ENCODE assay signal across 8 mouse cellular contexts in the genomic region with DNA sequence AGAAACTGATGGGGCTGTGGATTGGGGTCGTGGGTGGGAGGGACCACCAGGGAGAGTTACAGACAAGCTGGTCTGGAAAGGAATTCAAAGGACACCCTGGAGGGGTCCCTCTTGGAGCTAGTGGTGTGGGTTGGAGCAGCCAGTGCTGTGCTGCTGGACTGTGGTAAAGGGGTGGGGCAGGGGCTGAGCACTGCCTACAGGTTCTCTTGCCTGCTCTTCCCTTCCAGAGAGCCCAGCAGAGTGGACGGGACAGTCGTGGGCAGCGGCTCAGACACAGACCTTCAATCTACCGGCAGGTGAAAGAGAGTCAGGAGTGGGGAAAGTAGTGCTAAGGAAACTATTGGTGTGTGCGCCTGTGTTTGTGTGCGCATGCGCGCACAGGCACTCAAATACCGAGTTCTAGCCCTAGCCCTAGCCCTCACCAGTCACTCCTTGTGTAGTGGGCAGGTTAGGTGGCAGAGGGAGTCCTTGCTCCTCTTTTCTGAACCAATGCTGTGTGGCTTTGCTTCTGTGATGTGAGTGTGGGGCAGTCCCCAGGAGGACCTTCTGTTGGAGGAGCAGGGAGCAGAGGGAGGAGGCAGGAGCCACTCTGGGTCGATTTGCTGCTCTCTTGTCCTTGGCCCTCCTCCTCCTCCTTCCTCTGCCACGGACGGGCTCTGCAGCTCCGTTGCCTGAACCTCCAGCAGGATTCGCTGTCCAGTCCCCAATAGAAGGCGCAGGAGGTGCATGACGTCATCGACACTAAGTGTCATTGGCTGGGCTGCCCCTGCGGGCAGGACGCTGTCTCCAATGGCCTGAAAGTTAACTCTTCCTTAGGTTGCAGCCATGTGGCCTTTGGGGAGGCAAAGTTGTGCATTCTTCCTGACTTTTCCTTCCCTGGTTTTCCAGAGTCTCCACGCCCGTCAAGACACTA. TPM values are rescaled to one million over a fixed set of nuclear protein-coding genes. Genes with fewer than 3 reads are reported as not detected.
DNase-seq lines count a peak whose midpoint lies in the region; ATAC-seq and TF ChIP-seq lines count a peak whose summit lies in the region.

No protein-coding gene starts in this region.

- peaks cover 35% of the 10 kb centered on the region for H3K27me3 ChIP-seq in G1E (ENCODE audit: insufficient read depth, low read length)
- H3K27me3 ChIP-seq in forebrain, embryonic 15.5 days, result peaks cover 7% of the 10 kb centered on the region; the same call in 1 of the 2 replicates

- H3K4me1 ChIP-seq in G1E (ENCODE audit: insufficient read depth, low read depth, low read length), result peaks cover 72% of the 10 kb centered on the region
- H3K4me1 ChIP-seq in forebrain, embryonic 15.5 days, result peaks cover 81% of the 10 kb centered on the region
- H3K4me1 ChIP-seq in lung, adult 2 months (ENCODE audit: control insufficient read depth, insufficient read depth, low read length), result peaks cover 21% of the 10 kb centered on the region; the same call in 1 of the 2 replicates
- H3K4me1 ChIP-seq in olfactory bulb, adult 2 months (ENCODE audit: control insufficient read depth, insufficient read depth, low read length), result peaks cover 69% of the 10 kb centered on the region

- peaks cover 4% of the 10 kb centered on the region; the same call in 1 of the 2 replicates for H3K9me3 ChIP-seq in G1E (replicated peaks)
- H3K9me3 ChIP-seq in forebrain, embryonic 15.5 days, result no peaks in the 10 kb centered on the region

- no peaks in the 10 kb centered on the region for H3K36me3 ChIP-seq in G1E (replicated peaks)
- H3K36me3 ChIP-seq in forebrain, embryonic 15.5 days, result no peaks in the 10 kb centered on the region

- intact Hi-C loops in heart, postnatal 25 days (cut with DNase I), result no loop called here

- peak overlapping the region; percentile 36 for H3K9ac ChIP-seq in forebrain, embryonic 15.5 days (replicated peaks)

- WGBS in forebrain, embryonic 15.5 days, result 7% methylated on average over 22 of the region's 22 CpGs
- 17% methylated on average over 22 of the region's 22 CpGs for WGBS in lung, adult 2 months
- 14% methylated on average over 22 of the region's 22 CpGs for WGBS in olfactory bulb, adult 2 months

- H3K4me2 ChIP-seq in forebrain, embryonic 15.5 days (replicated peaks), result peak overlapping the region; percentile 53

- TF ChIP-seq POLR2A in lung, adult 2 months (IDR thresholded peaks at IDR 0.05; ENCODE audit: borderline replicate concordance, extremely low read depth, low read depth, low read length), result peak; percentile 95; the same call in 1 of the 2 replicates
- peak; percentile 70 for TF ChIP-seq POLR2A in olfactory bulb, adult 2 months (IDR thresholded peaks at IDR 0.05; ENCODE audit: insufficient read depth, low read depth, low read length)

- H3K4me3 ChIP-seq in G1E (ENCODE audit: low read depth, low read length), result peak overlapping the region; percentile 69
- peak overlapping the region; percentile 31 for H3K4me3 ChIP-seq in forebrain, embryonic 15.5 days
- peak overlapping the region; percentile 38 for H3K4me3 ChIP-seq in lung, adult 2 months (replicated peaks; ENCODE audit: extremely low read depth, low read depth, low read length)
- H3K4me3 ChIP-seq in olfactory bulb, adult 2 months (ENCODE audit: insufficient read depth, low read depth, low read length), result peak overlapping the region; percentile 39

- DNase-seq in G1E (ENCODE audit: low spot score), result peak; percentile 98
- DNase-seq in cerebellum, adult 11-12 months, result peak; percentile 97
- DNase-seq in heart, postnatal 25 days (ENCODE audit: low spot score), result peak; percentile 92
- peak; percentile 82 to 87 for DNase-seq in layer of hippocampus, adult 18-20 months (ENCODE audit: low spot score in 2 of 2)
- peak; percentile 83 for DNase-seq in lung, adult 2 months
- peak; percentile 42 to 58 for DNase-seq in thymus, adult 18-20 months

- ATAC-seq in G1E (ENCODE audit: extremely low read depth, insufficient number of reproducible peaks, low FRiP score, poor library complexity, severe bottlenecking), result peak; percentile 99
- ATAC-seq in forebrain, embryonic 15.5 days (replicated peaks), result peak; percentile 70

- peak overlapping the region; percentile 76 for H3K27ac ChIP-seq in forebrain, embryonic 15.5 days (replicated peaks)
- peak overlapping the region; percentile 83 for H3K27ac ChIP-seq in olfactory bulb, adult 2 months (ENCODE audit: insufficient read depth, low read depth, low read length)

- no peak for TF ChIP-seq CTCF in G1E (IDR thresholded peaks at IDR 0.05; ENCODE audit: low read depth, low read length)
- TF ChIP-seq CTCF in lung, adult 2 months (IDR thresholded peaks at IDR 0.05; ENCODE audit: insufficient read depth, low read length), result no peak
- no peak for TF ChIP-seq CTCF in olfactory bulb, adult 2 months (IDR thresholded peaks at IDR 0.05; ENCODE audit: insufficient read depth, low read depth, low read length)

RNA-seq across cellular contexts. Expression of gene Cygb, which starts 3.5 kb away (rescaled TPM):
- total RNA-seq in G1E (2014; fragmentation: Nextera tagmentation) (not detected in 2 replicates), G1E (2017) (not detected in 2 replicates)
- 0.05 TPM in 1 of 2 replicates, not detected in the other for polyA plus RNA-seq in G1E (2012)
- 15.8 and 16.4 TPM in 2 replicates for polyA plus RNA-seq in forebrain, embryonic 15.5 days (2015; fragmentation: Nextera tagmentation; extraction: Ambion mirVana)
- 10 to 100 TPM; 34.8 to 49.8 TPM for total RNA-seq in heart, postnatal 25 days (2021)
- total RNA-seq in layer of hippocampus, adult 18-20 months (2021), result 10 to 100 TPM; 71.3 to 80.7 TPM
- polyA plus RNA-seq in lung, adult 2 months (2012; rRNA removed), result 33.6 and 41.2 TPM in 2 replicates
- polyA plus RNA-seq in olfactory bulb, adult 2 months (2012; ENCODE audit: insufficient read depth, insufficient read length, low replicate concordance, missing spikeins), result not detected in 2 replicates

RNA-seq across cellular contexts. Expression of gene Prcd, which starts 4.2 kb away (rescaled TPM):
- 2.6 and 4.3 TPM in 2 replicates for total RNA-seq in G1E (2014; fragmentation: Nextera tagmentation)
- 3.2 and 3.7 TPM in 2 replicates for total RNA-seq in G1E (2017)
- 1.5 and 1.9 TPM in 2 replicates for polyA plus RNA-seq in G1E (2012)
- polyA plus RNA-seq in forebrain, embryonic 15.5 days (2015; fragmentation: Nextera tagmentation; extraction: Ambion mirVana), result 2.0 and 2.4 TPM in 2 replicates
- total RNA-seq in heart, postnatal 25 days (2021), result 1 to 10 TPM; 1.0 to 1.6 TPM
- total RNA-seq in layer of hippocampus, adult 18-20 months (2021), result 1 to 10 TPM; 5.6 to 5.8 TPM
- 2.8 and 5.6 TPM in 2 replicates for polyA plus RNA-seq in lung, adult 2 months (2012; rRNA removed)
- not detected in 2 replicates for polyA plus RNA-seq in olfactory bulb, adult 2 months (2012; ENCODE audit: insufficient read depth, insufficient read length, low replicate concordance, missing spikeins)

RNA-seq across cellular contexts. Expression of gene Rhbdf2, which starts 30.7 kb away (rescaled TPM):
- total RNA-seq in G1E (2014; fragmentation: Nextera tagmentation) (2.5 and 5.6 TPM in 2 replicates), G1E (2017) (1.7 and 1.9 TPM in 2 replicates)
- 4.2 and 4.8 TPM in 2 replicates for polyA plus RNA-seq in G1E (2012)
- polyA plus RNA-seq in forebrain, embryonic 15.5 days (2015; fragmentation: Nextera tagmentation; extraction: Ambion mirVana), result 1.3 and 1.4 TPM in 2 replicates
- total RNA-seq in heart, postnatal 25 days (2021), result 10 to 100 TPM; 10.6 to 12.8 TPM
- total RNA-seq in layer of hippocampus, adult 18-20 months (2021), result 1 to 10 TPM; 1.1 to 1.3 TPM
- polyA plus RNA-seq in lung, adult 2 months (2012; rRNA removed), result 82.2 and 87.8 TPM in 2 replicates
- polyA plus RNA-seq in olfactory bulb, adult 2 months (2012; ENCODE audit: insufficient read depth, insufficient read length, low replicate concordance, missing spikeins), result not detected in 2 replicates

Comparison
In these comparisons a context has a peak if more than half of its experiments do, and no peak if none do; other contexts are left out.
1. Peak in every context shown above with its lines: DNase-seq, ATAC-seq, H3K4me3 ChIP-seq and H3K27ac ChIP-seq.
2. RNA of gene Rhbdf2, which starts 30.7 kb away (polyA plus RNA-seq): 82.2 to 87.8 TPM in lung, adult 2 months; 4.2 to 4.8 TPM in G1E, 1.3 to 1.4 TPM in forebrain, embryonic 15.5 days and not detected in olfactory bulb, adult 2 months; every median in the first group is over 10 times any median in the second.